Mouse (Mus musculus) ES-CJ7 (cell line): Measurements from ENCODE around the gene Lgals4.
A peak's percentile ranks its signal among the peaks of the same experiment; 100 is the strongest.

ENCODE experiments used
- DNase-seq: peaks from one replicate; pipeline ENCODE4 v3.0.0; 2011; ENCODE audit warnings: low read depth, low spot score

Lgals4 gene

DNA sequence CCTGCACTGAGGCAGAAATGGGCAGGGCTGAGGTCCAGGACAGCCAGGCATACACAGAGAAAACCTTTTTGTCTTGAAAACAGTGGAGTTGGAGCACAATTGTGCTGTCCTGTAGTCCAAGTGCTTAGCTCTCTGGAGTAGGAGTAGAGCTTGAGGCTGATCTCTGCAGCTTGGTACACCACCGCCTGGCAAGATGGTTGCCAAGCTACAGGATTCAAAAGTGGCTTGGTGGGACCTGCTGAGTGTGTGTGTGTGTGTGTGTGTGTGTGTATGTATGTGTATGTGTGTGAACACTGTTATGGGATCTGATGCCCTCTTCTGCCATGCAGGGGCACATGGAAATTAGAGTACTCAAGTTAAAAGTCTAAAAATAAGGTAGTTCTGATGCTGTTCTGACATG is 11.1 kb upstream of the Lgals4 start:
- DNase-seq, result no peak

DNA sequence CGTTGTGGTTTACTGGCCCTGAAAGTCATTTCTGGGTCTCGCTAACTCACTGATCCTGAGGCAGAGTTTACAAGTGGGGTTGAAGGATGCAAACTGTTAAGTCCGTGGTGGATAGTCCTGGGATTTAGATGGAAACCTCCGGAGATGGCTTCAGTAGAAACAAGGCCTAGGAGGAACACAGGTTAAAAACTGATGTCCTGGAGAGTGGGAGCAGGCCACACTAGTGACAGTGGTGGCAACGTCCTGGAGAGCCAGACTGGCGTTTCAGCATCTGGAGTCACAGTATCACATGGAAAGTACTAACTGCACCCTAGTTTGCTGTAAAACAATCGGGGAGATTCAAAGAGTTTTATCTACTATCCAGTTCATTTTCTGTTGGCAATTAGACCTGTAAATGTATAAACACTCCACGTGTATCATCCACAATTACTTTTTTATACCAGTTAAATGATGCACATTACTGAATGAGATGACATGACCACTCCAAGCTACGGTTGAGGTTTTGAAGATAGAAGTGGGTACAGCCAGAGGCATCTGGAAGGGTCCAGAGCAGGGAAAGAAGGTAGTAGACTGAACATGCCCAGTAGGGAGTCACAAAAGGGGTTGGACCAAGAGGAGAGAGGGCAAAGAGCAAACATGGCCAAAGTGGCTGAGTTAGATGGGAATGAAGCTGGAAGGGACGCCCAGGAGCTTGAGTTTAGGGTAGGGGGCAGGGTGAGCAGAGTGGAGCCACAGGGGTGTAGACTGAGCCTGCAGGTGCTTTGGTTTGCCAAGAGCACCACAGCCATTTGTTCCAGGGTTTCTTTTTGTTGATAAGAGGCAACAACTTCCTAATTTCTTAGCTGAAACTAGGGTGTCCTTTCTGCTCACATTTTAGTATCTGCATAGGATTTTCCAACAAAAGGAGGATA is 10.4 kb upstream of the Lgals4 start:
- DNase-seq, result no peak

DNA sequence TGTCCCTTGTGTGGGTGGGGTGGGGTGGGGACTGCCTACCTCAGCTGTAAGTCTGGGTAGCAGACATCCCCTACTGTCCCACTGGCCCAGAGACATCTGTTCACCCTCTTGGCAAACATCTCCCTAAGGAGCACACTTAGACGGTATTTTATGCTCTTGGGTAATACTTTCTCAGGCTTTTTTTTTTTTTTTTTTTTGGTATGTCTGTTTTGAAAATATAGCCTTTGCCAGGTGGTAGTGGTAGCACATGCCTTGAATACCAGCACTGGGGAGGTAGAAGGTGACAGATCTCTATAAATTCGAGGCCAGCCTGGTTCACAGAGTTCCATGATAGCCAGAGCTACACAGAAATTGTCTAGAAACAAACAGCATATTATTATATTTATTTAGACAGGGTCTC is 9.7 kb upstream of the Lgals4 start:
- DNase-seq, result no peak

DNA sequence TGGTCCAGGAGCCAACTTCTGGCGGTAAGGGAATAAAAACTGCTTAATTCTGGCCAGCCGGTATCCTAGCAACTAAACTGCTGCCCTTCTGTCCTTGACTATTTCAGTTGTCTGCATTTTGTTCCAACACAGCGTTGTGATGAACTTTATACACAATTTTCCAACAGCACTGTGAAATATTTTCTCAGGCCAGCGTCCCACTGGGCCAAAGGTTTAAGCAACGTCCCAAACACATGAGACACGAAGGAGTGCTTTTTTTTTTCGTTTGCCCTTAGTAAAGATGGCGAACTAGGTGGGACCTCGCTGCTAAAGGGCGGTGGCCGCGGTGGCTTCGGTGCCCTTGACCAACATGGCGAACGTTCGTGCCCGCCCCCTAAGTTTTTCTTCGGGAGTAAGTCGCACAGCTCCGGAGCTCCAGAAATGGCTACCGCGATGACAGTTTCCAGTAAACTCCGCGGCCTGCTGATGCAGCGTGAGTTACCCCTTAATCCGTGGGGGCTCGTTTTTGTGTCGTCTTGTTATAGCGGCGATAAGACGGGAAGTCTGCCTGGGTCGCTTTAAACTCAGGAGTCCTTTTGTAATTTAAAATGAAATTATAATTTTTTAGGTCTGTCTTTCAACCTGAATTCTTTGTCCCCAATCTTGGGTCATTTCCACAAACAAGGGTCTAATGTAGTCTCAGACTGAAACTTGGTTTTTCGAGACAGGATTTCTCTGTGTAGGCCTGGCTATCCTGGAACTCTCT is 8.5 kb upstream of the Lgals4 start, which contains the start of gene Ech1:
TSS of gene Ech1 (plus strand) at position 277 of the 745 bp plus-strand sequence.
- peak; percentile 94 for DNase-seq

DNA sequence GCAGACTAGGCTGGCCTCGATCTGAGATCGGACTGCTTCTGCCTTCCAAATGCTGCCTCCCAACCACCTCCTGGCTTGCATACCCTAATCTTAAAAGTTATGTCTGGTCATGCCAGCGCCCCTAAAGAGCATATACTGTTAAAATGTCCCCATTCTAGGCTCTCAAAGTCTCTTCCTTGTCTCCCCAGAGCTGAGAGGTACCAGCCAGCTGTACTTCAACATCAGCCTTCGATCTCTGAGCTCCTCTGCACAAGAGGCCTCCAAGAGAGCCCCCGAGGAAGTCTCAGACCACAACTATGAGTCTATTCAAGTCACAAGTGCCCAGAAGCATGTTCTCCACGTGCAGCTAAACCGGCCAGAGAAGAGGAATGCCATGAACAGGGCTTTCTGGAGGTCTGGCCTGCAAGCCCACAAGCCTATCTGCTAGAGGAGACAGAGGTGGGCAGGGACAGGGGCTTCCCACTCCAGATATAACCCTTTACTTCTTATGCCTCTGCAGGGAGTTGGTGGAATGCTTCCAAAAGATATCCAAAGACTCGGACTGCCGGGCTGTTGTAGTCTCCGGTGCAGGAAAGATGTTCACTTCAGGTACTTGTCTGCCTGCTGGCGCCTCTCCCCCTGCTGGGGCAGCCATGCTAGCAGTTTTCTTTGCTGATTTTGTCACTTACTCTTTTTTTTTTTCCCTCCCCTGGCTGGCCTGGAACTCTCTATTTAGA is 7.8 kb upstream of the Lgals4 start:
- no peak for DNase-seq

DNA sequence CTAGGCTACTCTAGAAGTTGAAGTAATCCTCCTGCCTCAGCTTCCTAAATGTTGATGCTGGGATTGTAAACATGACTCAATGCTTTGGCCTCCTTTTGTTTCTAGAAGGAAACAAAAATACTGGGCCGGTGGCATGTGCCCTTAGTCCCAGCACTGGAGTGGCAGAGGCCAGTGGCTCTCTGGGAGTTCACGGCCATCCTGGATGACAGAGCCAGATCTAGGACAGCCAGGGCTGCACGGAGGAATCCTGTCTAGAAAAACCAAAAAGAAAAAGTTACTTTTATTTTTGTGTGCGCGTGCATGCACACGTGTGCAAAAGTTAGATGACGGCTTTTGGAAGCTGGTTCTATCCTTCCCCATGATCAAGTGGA is 7.3 kb upstream of the Lgals4 start:
- DNase-seq, result no peak

DNA sequence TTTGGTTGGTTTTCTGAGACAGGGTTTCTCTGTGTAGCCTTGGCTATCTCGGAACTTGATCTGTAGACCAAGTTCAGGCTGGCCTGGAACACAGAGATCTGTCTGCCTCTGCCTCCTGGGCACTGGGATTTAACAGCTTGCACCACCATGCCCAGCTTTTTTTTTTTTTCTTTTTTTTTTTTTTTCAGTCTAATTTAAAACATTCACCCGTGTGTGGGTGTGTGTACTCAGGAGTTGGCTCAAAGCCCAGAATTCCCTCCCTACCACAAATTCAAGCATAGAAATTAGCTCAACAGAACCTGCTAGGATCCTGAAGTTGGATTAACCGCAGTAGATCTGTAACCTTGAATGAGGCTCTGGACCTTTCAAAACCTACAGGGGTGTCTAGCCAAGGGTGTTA is 6.3 kb upstream of the Lgals4 start:
- DNase-seq, result no peak

DNA sequence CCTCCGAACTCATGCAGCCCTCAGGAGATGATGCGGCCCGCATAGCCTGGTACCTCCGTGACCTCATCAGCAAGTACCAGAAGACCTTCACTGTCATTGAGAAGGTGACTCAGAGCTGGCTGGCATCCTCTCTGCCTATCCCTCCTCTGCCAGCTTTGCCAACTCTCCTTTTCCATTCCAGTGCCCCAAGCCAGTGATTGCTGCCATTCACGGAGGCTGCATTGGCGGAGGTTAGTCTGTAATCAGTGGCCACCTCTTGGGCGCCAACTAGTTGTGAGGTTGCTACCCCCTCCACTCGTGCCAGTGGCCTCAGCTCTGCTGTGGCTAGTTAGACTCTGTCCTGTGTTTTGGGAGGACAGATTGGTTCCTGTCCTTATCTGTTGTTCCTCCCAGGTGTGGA is 3.8 kb upstream of the Lgals4 start:
- DNase-seq, result no peak

DNA sequence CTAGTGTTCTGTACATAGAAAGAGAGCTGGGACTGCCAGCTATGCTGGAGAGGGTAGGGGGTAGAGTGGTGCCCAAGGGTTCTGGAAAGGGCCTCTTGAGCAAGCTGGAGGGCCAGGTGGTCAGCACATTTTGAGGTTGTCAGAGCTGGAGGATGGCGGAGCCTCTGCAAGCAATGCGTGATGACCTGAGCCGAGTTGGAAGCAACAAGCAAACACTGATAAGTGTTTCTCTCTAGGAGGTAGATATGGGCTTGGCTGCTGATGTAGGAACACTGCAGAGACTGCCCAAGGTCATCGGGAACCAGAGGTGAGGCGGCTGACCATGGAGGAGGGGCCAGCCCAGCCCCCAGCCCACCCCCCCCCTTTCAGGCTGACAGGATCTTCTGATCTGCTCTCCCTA is 2.7 kb upstream of the Lgals4 start:
- no peak for DNase-seq

DNA sequence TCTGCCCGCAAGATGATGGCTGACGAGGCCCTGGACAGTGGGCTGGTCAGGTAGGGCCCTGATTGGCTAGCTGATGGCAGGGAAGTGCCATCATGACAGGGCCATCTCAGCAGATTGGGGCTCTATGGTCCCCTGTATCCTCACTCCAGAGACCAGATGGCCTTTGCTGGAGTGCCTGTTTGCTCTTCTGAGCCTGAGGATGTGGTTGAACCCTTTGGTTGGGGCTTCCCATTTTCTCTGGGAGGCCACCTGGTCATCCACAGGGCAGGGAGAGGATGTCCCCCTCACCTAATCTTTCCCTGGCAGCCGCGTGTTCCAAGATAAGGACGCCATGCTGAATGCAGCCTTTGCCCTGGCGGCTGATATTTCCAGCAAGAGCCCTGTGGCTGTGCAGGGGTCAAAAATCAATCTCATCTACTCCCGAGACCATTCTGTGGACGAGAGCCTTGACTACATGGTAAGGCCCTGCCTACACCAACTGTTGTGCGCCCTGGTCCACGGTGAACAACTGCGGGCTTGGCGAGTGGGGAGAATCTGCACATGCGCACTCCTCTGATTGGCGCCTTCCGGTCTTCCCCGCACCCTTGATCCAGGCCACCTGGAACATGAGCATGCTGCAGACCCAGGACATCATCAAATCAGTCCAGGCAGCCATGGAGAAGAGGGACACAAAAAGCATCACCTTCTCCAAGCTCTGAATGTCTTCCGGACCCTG is 2.1 kb upstream of the Lgals4 start:
- no peak for DNase-seq

DNA sequence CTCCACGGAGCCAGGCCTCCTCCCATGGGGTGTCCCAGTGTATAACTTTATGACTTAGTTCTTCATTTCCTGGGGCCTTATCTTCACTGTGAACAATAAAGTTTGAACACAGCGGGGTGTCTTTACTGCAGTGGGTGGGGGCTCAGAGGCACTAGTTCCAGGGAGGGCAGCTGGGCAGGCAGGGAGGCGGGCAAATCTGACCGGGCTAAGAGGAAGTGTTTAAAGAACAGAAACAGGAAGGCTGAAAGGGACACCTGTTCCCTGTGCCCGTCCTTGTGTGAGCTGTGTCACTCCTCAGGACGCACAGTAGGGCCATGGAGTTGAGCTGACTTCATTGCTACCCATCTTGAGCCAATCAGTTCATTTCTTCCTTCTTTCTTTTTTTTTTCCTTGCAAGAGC is 1.5 kb upstream of the Lgals4 start:
- no peak for DNase-seq

DNA sequence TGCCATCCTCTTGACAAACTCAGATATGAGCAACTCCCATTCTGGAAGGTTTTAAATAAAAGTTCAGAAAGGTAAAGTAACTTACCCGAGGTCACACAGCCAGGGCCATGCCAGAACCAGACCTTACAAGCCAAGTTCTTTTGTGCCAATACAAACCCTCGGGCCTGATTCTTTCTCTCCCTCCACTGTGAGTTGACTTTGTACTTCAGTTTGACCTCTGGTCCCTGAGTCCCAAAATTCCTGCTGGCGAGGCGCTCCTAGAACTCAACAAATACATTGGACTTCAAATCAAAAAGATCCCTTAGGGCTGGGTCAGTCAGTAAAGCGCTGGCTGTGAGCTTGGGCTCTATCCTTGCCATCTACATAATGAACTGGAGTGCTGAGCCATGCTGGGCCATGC is 3.3 kb downstream of the Lgals4 start:
- no peak for DNase-seq

DNA sequence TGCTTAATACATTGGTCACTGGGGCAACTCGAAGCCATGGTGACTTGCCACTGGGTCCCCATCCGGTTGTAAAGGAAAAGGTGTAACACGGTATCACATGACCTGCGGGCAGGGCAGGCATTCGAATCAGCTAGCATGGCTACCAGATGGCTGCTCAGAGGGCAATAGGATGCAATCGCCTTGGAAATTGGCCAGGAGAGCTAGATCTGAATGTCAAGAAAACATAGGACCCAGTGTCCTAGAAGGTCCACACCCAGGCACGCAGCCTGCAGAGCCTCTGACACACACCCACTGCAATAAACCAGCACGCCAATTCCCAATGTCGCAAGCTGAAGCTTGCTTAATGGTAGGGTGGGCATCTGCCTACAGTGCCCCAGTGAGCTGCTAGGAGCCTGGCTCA is 4.7 kb downstream of the Lgals4 start:
- DNase-seq, result no peak

DNA sequence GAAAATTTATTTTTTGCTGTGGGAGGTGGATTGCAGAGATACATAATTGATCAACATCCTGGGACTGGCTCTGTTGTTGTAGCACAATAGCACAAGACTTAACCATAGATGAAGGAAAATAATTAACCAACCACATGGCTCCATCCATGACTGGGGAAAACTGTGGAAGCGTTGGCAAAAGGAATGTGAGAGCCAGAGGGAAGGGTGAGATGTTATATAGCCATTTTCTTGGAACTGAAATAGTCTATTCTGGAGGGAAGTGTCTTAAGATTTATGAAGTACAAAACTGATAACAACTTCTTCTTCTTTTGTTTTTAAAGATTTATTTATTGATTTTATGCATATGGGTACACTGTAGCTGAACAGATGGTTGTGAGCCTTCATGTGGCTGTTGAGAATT is 13.6 kb downstream of the Lgals4 start:
- no peak for DNase-seq

DNA sequence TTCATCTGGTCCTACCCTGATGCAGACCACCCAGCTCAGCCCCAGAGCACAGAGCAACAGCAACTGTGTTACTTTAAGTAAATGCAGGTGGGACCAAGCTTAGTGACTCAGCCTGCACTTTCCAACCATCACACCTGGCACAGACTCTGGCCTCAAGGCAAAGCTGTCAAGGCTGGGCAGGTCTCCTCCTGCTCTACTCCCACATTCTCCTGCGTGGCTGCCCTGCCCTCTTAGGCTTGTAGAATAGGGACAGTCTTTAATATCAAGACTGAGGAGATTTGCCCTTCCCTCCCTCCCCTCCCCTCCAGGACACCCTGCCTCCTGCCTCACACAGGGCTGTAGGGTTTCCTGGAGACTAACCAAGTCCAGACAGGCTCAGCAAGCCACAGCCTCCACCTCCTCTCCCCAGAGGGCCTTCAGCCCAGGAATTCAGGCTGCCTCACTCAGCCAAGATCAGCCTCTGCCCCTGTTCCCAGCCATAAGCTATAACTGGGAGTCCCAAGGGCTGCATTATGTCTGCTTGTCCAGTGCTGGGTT is 16.1 kb downstream of the Lgals4 start:
- no peak for DNase-seq

DNA sequence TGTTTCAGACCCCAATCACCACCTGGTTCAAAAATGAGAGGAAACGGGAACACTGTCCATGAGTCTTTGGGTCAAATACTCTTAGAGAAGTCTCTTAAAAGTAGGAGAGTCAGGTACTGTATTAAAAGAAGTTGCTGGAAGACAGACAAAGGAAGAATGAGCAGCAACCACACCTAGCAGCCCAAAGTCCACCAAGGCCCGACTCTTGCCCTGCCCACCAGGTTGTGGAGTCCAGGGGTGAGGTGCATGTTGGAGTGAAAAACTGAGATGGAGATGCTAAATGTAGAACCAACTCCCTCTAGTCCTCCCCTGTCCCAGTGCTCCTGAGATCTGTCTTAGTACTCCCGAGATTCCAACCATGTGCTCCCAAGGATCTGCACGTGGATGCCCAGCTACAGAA is 17.0 kb downstream of the Lgals4 start:
- no peak for DNase-seq

DNA sequence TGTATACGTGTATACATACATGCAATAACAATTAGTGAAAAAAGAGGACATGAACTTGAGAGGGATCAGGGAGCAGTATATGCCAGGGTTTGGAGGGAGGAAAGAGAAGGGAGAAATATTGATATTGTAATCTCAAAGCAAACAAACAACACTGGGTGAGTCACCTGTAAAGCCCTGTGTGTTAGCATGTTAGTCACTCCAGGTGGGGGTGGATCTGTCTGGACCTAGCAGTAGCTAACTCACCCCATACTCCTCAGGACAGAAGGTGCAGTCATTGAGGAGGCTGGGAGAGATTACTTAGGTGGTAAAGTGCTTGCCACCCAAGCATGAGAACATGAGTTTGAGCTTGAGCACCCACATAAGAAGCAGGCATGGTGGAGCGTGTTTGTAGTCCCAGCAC is 26.3 kb downstream of the Lgals4 start:
- no peak for DNase-seq

DNA sequence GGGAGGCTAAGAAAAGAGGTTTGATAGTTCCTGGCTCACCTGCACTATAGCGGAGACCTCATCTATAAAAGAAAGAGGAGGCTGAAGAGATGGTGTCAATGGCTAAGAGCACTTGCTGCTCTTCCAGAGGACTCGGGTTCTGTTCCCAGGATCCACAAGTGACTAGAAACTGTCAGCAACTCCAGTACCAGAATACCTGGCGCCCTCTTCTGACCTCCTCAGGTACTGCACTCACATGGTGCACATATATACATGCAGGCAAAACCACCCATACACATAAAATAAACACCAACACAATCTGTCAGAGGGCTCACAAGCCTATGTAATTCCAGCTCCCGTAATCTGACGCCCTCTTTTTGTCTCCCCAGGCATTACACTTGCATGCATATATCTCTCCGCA is 27.2 kb downstream of the Lgals4 start:
- DNase-seq, result peak; percentile 73

DNA sequence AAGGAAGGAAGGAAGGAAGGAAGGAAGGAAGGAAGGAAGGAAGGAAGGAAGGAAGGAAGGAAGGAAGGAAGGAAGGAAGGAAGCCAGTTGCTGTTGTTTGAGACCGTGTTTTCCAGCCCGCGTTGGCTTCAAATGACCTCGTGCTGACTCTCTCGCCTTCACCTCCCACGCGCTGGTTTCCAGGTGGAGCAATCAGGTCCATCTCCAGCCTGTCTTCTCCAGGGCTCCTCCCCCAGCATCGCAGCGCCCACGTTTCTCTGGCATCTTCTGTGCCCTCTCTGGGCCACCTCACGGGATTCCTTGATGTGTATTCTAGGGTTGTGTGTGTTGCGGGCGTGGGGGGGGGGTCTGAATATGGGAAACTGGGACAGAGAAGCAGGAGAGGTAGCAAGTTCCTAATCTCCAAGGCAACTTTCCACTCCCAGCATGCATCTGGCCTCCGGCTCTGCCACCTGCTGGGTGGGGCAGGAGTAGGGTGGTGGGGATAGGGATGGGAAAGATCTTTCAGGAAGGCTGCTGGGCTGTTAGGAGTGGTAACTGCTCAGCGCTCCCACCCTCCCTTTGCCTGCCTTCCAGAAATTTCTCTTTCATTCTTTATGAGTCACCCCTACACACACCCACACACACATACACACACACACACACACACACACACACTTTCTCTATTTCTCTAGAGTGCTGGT is 29.3 kb downstream of the Lgals4 start:
- no peak for DNase-seq

DNA sequence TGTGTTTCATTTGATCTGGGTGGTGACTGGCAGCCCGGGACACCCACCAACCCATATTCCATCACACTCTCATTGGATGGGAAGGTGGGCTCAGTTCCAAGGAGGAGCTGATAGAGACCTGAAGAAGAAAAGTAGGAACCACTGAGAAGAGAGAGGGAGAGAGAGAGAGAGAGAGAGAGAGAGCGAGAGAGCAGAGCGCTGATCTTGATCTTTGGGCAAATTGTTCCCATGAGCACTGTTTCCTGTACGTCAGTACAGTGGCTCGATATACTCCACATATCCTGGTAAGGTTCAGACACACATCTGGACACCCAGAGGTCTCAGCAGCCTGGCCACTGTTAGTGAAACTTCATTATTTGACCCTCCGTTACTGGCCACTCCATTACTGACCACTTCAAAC is 29.9 kb downstream of the Lgals4 start, which contains the start of gene Lgals7:
TSS of gene Lgals7 (plus strand) at position 314 of the 400 bp plus-strand sequence.
- no peak for DNase-seq

DNA sequence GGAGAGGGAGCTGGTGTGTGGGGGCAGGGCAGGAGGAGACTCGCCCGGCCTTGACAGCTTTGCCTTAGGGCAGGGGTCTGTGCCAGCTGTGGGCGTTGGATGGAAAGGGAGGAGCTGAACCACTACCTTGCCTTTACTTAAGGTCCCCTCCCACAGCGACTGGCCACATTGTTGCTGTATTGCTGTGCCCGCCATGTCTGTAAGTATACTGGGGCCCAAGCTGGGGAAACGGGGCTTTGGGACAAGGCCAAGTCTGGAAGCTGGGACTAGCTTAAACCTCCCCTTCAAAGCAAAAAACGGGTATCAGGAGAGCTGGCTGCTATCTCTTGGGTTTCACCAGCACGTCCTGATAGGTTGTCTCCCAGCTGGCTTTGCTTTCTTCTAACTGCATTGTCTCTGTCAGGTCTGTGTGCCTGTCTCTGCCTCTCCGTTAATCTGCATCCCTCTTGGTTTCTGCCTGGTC is 30.7 kb downstream of the Lgals4 start:
- no peak for DNase-seq
